Mouse (Mus musculus): ENCODE data around the gene Map1lc3a.

Map1lc3a gene

GRCm38 (mm10) chr2:155285744-155286143 is 9.6 kb downstream of the Map1lc3a start:
- DNase-seq (ENCODE audit: low spot score), result no peak

GRCm38 (mm10) chr2:155287456-155288250 is 11.6 kb downstream of the Map1lc3a start:
- no peak for DNase-seq (ENCODE audit: low spot score)

GRCm38 (mm10) chr2:155290066-155290465 is 14.0 kb downstream of the Map1lc3a start:
- no peak for DNase-seq (ENCODE audit: low spot score)

GRCm38 (mm10) chr2:155293382-155293781 is 17.3 kb downstream of the Map1lc3a start:
- DNase-seq (ENCODE audit: low spot score), result peak; percentile 21

GRCm38 (mm10) chr2:155293946-155294345 is 17.8 kb downstream of the Map1lc3a start:
- DNase-seq (ENCODE audit: low spot score), result no peak

- no peak for DNase-seq (ENCODE audit: low spot score)
These were observed 19.4 kb downstream of the Map1lc3a start for GRCm38 (mm10) chr2:155295453-155295852.

GRCm38 (mm10) chr2:155299563-155299962 is 23.5 kb downstream of the Map1lc3a start:
- no peak for DNase-seq (ENCODE audit: low spot score)

- peak; percentile 60 for DNase-seq (ENCODE audit: low spot score)
These were observed 33.0 kb downstream of the Map1lc3a start for GRCm38 (mm10) chr2:155308936-155309592.

- DNase-seq (ENCODE audit: low spot score), result no peak
These were observed 37.6 kb downstream of the Map1lc3a start for GRCm38 (mm10) chr2:155313671-155314070.

GRCm38 (mm10) chr2:155318618-155319017 is 42.5 kb downstream of the Map1lc3a start:
- DNase-seq (ENCODE audit: low spot score), result no peak

- no peak for DNase-seq (ENCODE audit: low spot score)
These were observed 44.5 kb downstream of the Map1lc3a start for GRCm38 (mm10) chr2:155320596-155320995.

- no peak for DNase-seq (ENCODE audit: low spot score)
These were observed 49.9 kb downstream of the Map1lc3a start for GRCm38 (mm10) chr2:155326001-155326400.

Measured in testis, postnatal 14 days (tissue).